Mouse (Mus musculus): ENCODE results near the gene Drap1. TPM values are rescaled to one million over a fixed set of nuclear protein-coding genes. Genes with fewer than 3 reads are reported as not detected.
"Not testable (repeated sequence)": the region's sequence is repeated elsewhere in the genome, so short reads cannot be mapped to it uniquely, and the experiment has no call there.

Drap1 gene
- total RNA-seq, 2 experiments from 2014 or later, result 301 to 320 TPM

- no peak for DNase-seq
Observed at GRCm38 (mm10) chr19:5421784-5422183, 3.0 kb downstream of the Drap1 start.

GRCm38 (mm10) chr19:5420579-5420978 lies 4.2 kb downstream of the Drap1 start:
- no peak for DNase-seq

- DNase-seq, result no peak
Observed at GRCm38 (mm10) chr19:5419630-5420029, 5.1 kb downstream of the Drap1 start.

- DNase-seq, result peak; percentile 60 to 66
Observed at GRCm38 (mm10) chr19:5418750-5419466, 5.9 kb downstream of the Drap1 start.

- DNase-seq, result peak; percentile 82 to 92
Observed at GRCm38 (mm10) chr19:5414534-5414957, 10.2 kb downstream of the Drap1 start.

GRCm38 (mm10) chr19:5413840-5414239 lies 10.9 kb downstream of the Drap1 start:
- no peak for DNase-seq

GRCm38 (mm10) chr19:5411961-5412360 lies 12.8 kb downstream of the Drap1 start:
- DNase-seq, result peak in 1 of 2 experiments; percentile 76

GRCm38 (mm10) chr19:5410641-5411040 lies 14.1 kb downstream of the Drap1 start:
- DNase-seq, result no peak

GRCm38 (mm10) chr19:5409068-5409467 lies 15.7 kb downstream of the Drap1 start:
- peak; percentile 71 to 76 for DNase-seq

GRCm38 (mm10) chr19:5408057-5409001 lies 16.4 kb downstream of the Drap1 start:
- DNase-seq, result peak; percentile 84 to 86

GRCm38 (mm10) chr19:5407133-5407532 lies 17.6 kb downstream of the Drap1 start:
- DNase-seq, result peak; percentile 70 to 81

GRCm38 (mm10) chr19:5406531-5407126 lies 18.1 kb downstream of the Drap1 start:
- DNase-seq, result peak; percentile 65 to 74

- DNase-seq, result no peak
Observed at GRCm38 (mm10) chr19:5405924-5406323, 18.9 kb downstream of the Drap1 start.

- DNase-seq, result no peak
Observed at GRCm38 (mm10) chr19:5402293-5402692, 22.5 kb downstream of the Drap1 start, which contains the start of gene Tsga10ip. Gene Tsga10ip, minus strand, starts transcription at chr19:5402526.

GRCm38 (mm10) chr19:5401073-5401472 lies 23.7 kb downstream of the Drap1 start:
- DNase-seq, result not testable (repeated sequence)

- DNase-seq, result no peak
Observed at GRCm38 (mm10) chr19:5395371-5395770, 29.4 kb downstream of the Drap1 start.

GRCm38 (mm10) chr19:5394168-5394567 lies 30.6 kb downstream of the Drap1 start:
- DNase-seq, result no peak

- DNase-seq, result peak; percentile 41 to 79
Observed at GRCm38 (mm10) chr19:5392892-5393291, 31.9 kb downstream of the Drap1 start.

GRCm38 (mm10) chr19:5390416-5390815 lies 34.4 kb downstream of the Drap1 start:
- no peak for DNase-seq

GRCm38 (mm10) chr19:5389647-5390046 lies 35.1 kb downstream of the Drap1 start:
- DNase-seq, result peak; percentile 45 to 52

- peak; percentile 94 to 98 for DNase-seq
Observed at GRCm38 (mm10) chr19:5388588-5389242, 36.1 kb downstream of the Drap1 start, which contains the start of gene Sart1. Gene Sart1, minus strand, starts transcription at chr19:5388703.

- DNase-seq, result no peak
Observed at GRCm38 (mm10) chr19:5388011-5388441, 36.8 kb downstream of the Drap1 start.

All from heart, adult 18-20 months (tissue).